Mouse (Mus musculus) brain, adult 10 weeks (tissue): Measurements from ENCODE around the gene Eif2d. TPM values are rescaled to one million over a fixed set of nuclear protein-coding genes. Genes with fewer than 3 reads are reported as not detected.

Experiments
- polyA plus RNA-seq: library from polyadenylated mRNA; stranded (reverse); fragments of 350-450 nt; fragmentation: Illumina TruSeq; extraction: RNeasy Lipid Tissue Mini Kit (QIAGEN cat#74804); gene quantifications from one replicate; pipeline ENCODE4 v1.2.3, GENCODE M21; 2015; ENCODE audit warnings: low read depth, low replicate concordance

Gene Eif2d
- polyA plus RNA-seq = 42.5 TPM

GRCm38 (mm10) chr1:131153018-131153629 lies at the start of gene Eif2d:
Gene Eif2d, plus strand, starts transcription at chr1:131153181.

GRCm38 (mm10) chr1:131138191-131139016 lies 14.6 kb upstream of the Eif2d start, which contains the start of gene Dyrk3:
Gene Dyrk3, minus strand, starts transcription at chr1:131138340.

Other genes starting within 250 kb of the Eif2d start
- not detected for gene Il20, start 241.7 kb upstream of the Eif2d start, polyA plus RNA-seq
- gene Il19, start 213.1 kb upstream of the Eif2d start, polyA plus RNA-seq = not detected
- gene Il10, start 133.3 kb upstream of the Eif2d start, polyA plus RNA-seq = not detected
- gene Mapkapk2, start 55.4 kb upstream of the Eif2d start, polyA plus RNA-seq = 22.7 TPM
- gene Dyrk3, start 14.8 kb upstream of the Eif2d start, polyA plus RNA-seq = 10.5 TPM
- 19.3 TPM for gene Rassf5, start 92.1 kb downstream of the Eif2d start, polyA plus RNA-seq
- gene Ikbke, start 126.4 kb downstream of the Eif2d start, polyA plus RNA-seq = 1.5 TPM